Mouse (Mus musculus) lung, postnatal 25 days (tissue): ENCODE measurements around the gene Ifng.

Experiments
- DNase-seq: peaks from one replicate; pipeline ENCODE4 v3.0.0; 2022; ENCODE audit warnings: low spot score

Gene Ifng

DNA sequence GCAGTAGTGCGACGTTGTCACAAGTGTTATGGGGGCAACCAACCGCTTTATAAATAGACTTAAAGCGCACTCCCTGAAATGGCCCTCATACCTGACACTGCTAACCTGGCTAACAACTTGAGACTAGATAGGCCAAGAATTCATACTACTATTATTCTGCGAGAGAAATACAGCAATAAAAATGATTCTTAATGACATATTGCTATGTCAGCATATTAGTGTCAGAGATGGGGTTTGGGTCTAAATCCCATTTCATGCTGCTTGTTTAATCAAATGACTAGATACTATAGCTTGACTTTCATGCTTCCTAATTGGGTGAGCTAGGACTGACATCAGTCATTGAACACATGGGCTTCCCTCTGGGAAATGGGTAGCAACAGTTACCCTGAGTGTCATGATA lies 39.3 kb downstream of the Ifng start:
- DNase-seq: no peak

DNA sequence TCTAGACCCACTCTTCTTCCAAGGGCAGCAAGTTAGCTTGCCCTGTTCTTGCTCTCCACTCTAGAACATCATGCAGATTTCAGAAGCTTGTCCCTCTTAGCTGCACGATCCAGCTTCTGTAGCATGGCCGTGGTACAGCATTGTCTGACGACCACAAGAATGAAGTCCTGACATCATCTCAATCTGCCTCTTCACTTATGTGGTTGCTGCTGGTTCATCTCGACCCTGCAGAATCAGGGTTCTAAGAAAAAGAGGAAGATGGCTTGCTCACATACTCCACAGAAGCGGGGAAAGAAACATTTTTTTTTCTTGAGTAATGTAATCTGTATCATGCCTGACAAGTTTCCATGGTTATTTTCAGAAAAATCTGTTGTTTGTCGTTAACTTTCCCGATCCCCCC lies 39.9 kb downstream of the Ifng start:
- no peak for DNase-seq

GRCm38 (mm10) chr10:118494109-118494508 lies 53.3 kb downstream of the Ifng start:
- DNase-seq: no peak

DNA sequence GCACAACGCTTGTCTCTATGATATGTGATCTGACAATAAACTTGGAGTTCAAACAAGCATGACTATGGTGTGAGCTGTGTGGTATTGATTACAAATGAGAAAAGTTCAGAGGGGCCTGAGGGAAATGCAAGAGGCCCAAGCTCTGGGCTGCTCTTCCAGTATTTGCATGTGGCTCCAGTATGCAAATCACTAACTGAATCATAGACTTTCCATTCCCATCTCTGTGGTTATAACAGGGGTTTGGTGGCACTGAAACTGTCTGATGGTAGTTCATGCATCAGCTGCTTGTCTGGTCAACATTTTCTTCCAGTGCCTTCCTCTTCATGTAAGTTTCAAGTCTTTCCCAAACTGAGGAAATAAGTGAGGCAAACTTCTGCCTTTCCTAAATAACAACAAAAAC lies 54.5 kb downstream of the Ifng start:
- DNase-seq: no peak
